Mouse (Mus musculus) limb, embryonic 12.5 days (tissue): ENCODE data around the gene Hsp90ab1. TPM values are rescaled to one million over a fixed set of nuclear protein-coding genes. Genes with fewer than 3 reads are reported as not detected.

ENCODE experiments used
- ATAC-seq: fragments of 200-750 bp; cut with Nextera tagmentation; 2 replicates; pipeline ENCODE4 v1.8.0; 2017; ENCODE audit warnings: low read depth, moderate TSS enrichment; ENCODE audit not compliant: insufficient number of reproducible peaks, insufficient read depth, low FRiP score, low TSS enrichment
- H3K27ac ChIP-seq: fragments of 300-500 bp; sonication (generic); 2 replicates; pipeline ENCODE4 v1.5.1; 2016; ENCODE audit warnings: mild to moderate bottlenecking, moderate library complexity
- H3K27me3 ChIP-seq: fragments of 300-500 bp; sonication (generic); 2 replicates; pipeline ENCODE4 v1.6.1; 2016; ENCODE audit warnings: mild to moderate bottlenecking, moderate library complexity
- H3K36me3 ChIP-seq: fragments of 300-500 bp; sonication (generic); 2 replicates; pipeline ENCODE4 v1.6.1; 2016; ENCODE audit warnings: mild to moderate bottlenecking, moderate library complexity
- H3K4me1 ChIP-seq: fragments of 300-500 bp; sonication (generic); replicated peaks from 2 replicates; pipeline ENCODE4 v1.6.1; 2016
- H3K4me2 ChIP-seq: fragments of 300-500 bp; sonication (generic); 2 replicates; pipeline ENCODE4 v1.6.1; 2016; ENCODE audit warnings: mild to moderate bottlenecking, moderate library complexity
- H3K4me3 ChIP-seq: fragments of 300-500 bp; sonication (generic); replicated peaks from 2 replicates; pipeline ENCODE4 v1.5.1; 2016; ENCODE audit warnings: mild to moderate bottlenecking
- H3K9ac ChIP-seq: fragments of 300-500 bp; sonication (generic); replicated peaks from 2 replicates; pipeline ENCODE4 v1.6.1; 2016; ENCODE audit warnings: mild to moderate bottlenecking, moderate library complexity
- H3K9me3 ChIP-seq: fragments of 300-500 bp; sonication (generic); 2 replicates; pipeline ENCODE4 v1.6.1; 2016; ENCODE audit warnings: mild to moderate bottlenecking, moderate library complexity
- WGBS: fragments of 180-500 bp; shearing (Covaris S2); methylation state at CpG from one replicate; pipeline ENCODE4 v1.1.7; 2016; 5-methylcytosine and 5-hydroxymethylcytosine counted together
- polyA plus RNA-seq: library from polyadenylated mRNA; unstranded; fragments of >200 nt; fragmentation: Nextera tagmentation; extraction: Ambion mirVana; gene quantifications from 2 replicates; pipeline ENCODE4 v1.2.1, GENCODE M21; 2016

The Hsp90ab1 gene
- polyA plus RNA-seq, result 1,474 and 1,563 TPM in 2 replicates

- H3K27ac ChIP-seq, result peak within 1 kb of the TSS; percentile 97
- H3K9me3 ChIP-seq, result no peaks in the 10 kb centered on the region
- peak within 1 kb of the TSS; percentile 99 for H3K9ac ChIP-seq
- H3K36me3 ChIP-seq, result peaks cover 37% of the 10 kb centered on the region
- peaks cover 26% of the 10 kb centered on the region for H3K4me1 ChIP-seq
- no peaks in the 10 kb centered on the region for H3K27me3 ChIP-seq
- peak; percentile 89 for ATAC-seq
- WGBS, result under 1% methylated on average over 41 of the region's 41 CpGs
- peak within 1 kb of the TSS; percentile 64 for H3K4me2 ChIP-seq
- peak within 1 kb of the TSS; percentile 95 for H3K4me3 ChIP-seq
Observed at GRCm38 (mm10) chr17:45573087-45573779, at the start of gene Hsp90ab1. Gene Hsp90ab1, minus strand, starts transcription at chr17:45573271.

GRCm38 (mm10) chr17:45619386-45620256 lies 46.5 kb upstream of the Hsp90ab1 start:
- H3K9me3 ChIP-seq, result no peaks in the 10 kb centered on the region
- WGBS, result 25% methylated on average over 20 of the region's 20 CpGs
- H3K9ac ChIP-seq, result peak overlapping the region; percentile 42; the same call in 1 of the 2 replicates
- no peaks in the 10 kb centered on the region for H3K27me3 ChIP-seq
- H3K4me2 ChIP-seq, result peak overlapping the region; percentile 54
- H3K4me3 ChIP-seq, result peak overlapping the region; percentile 26
- ATAC-seq, result no peak
- peak overlapping the region; percentile 41 for H3K27ac ChIP-seq
- H3K36me3 ChIP-seq, result no peaks in the 10 kb centered on the region
- peaks cover 9% of the 10 kb centered on the region for H3K4me1 ChIP-seq

- Histone ChIP-seq H3K4me2 (peak overlapping the region; percentile 54), H3K9me3 (no peaks in the 10 kb centered on the region), H3K27me3 (no peaks in the 10 kb centered on the region), H3K9ac (peak overlapping the region; percentile 42; the same call in 1 of the 2 replicates), H3K4me1 (peaks cover 9% of the 10 kb centered on the region), H3K4me3 (peak overlapping the region; percentile 26), H3K36me3 (no peaks in the 10 kb centered on the region), H3K27ac (peak overlapping the region; percentile 36)
- whole genome bisulfite sequencing, result 13% methylated on average over 8 of the region's 8 CpGs
- ATAC-seq, result no peak
Observed at GRCm38 (mm10) chr17:45618941-45619385, 45.9 kb upstream of the Hsp90ab1 start.

GRCm38 (mm10) chr17:45617655-45618054 lies 44.6 kb upstream of the Hsp90ab1 start:
- Histone ChIP-seq H3K4me3 (no peak overlapping the region), H3K27me3 (no peaks in the 10 kb centered on the region), H3K4me2 (no peak overlapping the region), H3K36me3 (no peaks in the 10 kb centered on the region), H3K9ac (no peak overlapping the region), H3K4me1 (peaks cover 9% of the 10 kb centered on the region), H3K27ac (no peak overlapping the region), H3K9me3 (no peaks in the 10 kb centered on the region)
- 89% methylated on average over 6 of the region's 6 CpGs for whole genome bisulfite sequencing
- ATAC-seq, result no peak

GRCm38 (mm10) chr17:45616679-45617078 lies 43.6 kb upstream of the Hsp90ab1 start:
- H3K9ac ChIP-seq, result no peak overlapping the region
- no peak for ATAC-seq
- H3K36me3 ChIP-seq, result no peaks in the 10 kb centered on the region
- no peak overlapping the region for H3K27ac ChIP-seq
- no peaks in the 10 kb centered on the region for H3K27me3 ChIP-seq
- WGBS, result 74% methylated on average over 3 of the region's 3 CpGs
- no peaks in the 10 kb centered on the region for H3K9me3 ChIP-seq
- no peak overlapping the region for H3K4me2 ChIP-seq
- H3K4me1 ChIP-seq, result peaks cover 13% of the 10 kb centered on the region
- no peak overlapping the region for H3K4me3 ChIP-seq

- 50% methylated on average over 4 of the region's 4 CpGs for WGBS
Observed at GRCm38 (mm10) chr17:45616046-45616650, 43.1 kb upstream of the Hsp90ab1 start.

GRCm38 (mm10) chr17:45612921-45613320 lies 39.9 kb upstream of the Hsp90ab1 start:
- Histone ChIP-seq H3K27me3 (no peaks in the 10 kb centered on the region), H3K9ac (no peak overlapping the region), H3K4me1 (peaks cover 4% of the 10 kb centered on the region; the same call in 1 of the 2 replicates), H3K4me3 (no peak overlapping the region), H3K9me3 (no peaks in the 10 kb centered on the region), H3K36me3 (no peaks in the 10 kb centered on the region), H3K27ac (no peak overlapping the region), H3K4me2 (no peak overlapping the region)
- no peak for ATAC-seq
- WGBS, result 88% methylated on average over 7 of the region's 7 CpGs

More at GRCm38 (mm10) chr17:45616046-45616650, 43.1 kb upstream of the Hsp90ab1 start:
- ATAC-seq, result no peak
- Histone ChIP-seq H3K4me3 (no peak overlapping the region), H3K27me3 (no peaks in the 10 kb centered on the region), H3K4me2 (no peak overlapping the region), H3K9me3 (no peaks in the 10 kb centered on the region), H3K27ac (no peak overlapping the region), H3K9ac (no peak overlapping the region), H3K36me3 (no peaks in the 10 kb centered on the region), H3K4me1 (peaks cover 13% of the 10 kb centered on the region)

GRCm38 (mm10) chr17:45612008-45612407 lies 38.9 kb upstream of the Hsp90ab1 start:
- no peak overlapping the region for H3K9ac ChIP-seq
- H3K4me1 ChIP-seq, result peaks cover 4% of the 10 kb centered on the region; the same call in 1 of the 2 replicates
- no peak overlapping the region for H3K4me2 ChIP-seq
- no peaks in the 10 kb centered on the region for H3K9me3 ChIP-seq
- no peaks in the 10 kb centered on the region for H3K27me3 ChIP-seq
- H3K4me3 ChIP-seq, result no peak overlapping the region
- no peak overlapping the region for H3K27ac ChIP-seq
- no peak for ATAC-seq
- no peaks in the 10 kb centered on the region for H3K36me3 ChIP-seq
- 75% methylated on average over 8 of the region's 8 CpGs for WGBS

GRCm38 (mm10) chr17:45610144-45610866 lies 37.2 kb upstream of the Hsp90ab1 start:
- Histone ChIP-seq H3K4me1 (peaks cover 4% of the 10 kb centered on the region; the same call in 1 of the 2 replicates), H3K4me2 (no peak overlapping the region), H3K9ac (no peak overlapping the region), H3K27ac (no peak overlapping the region), H3K9me3 (no peaks in the 10 kb centered on the region), H3K27me3 (no peaks in the 10 kb centered on the region), H3K4me3 (no peak overlapping the region), H3K36me3 (no peaks in the 10 kb centered on the region)
- WGBS, result 58% methylated on average over 5 of the region's 5 CpGs
- no peak for ATAC-seq

- Histone ChIP-seq H3K27ac (no peak overlapping the region), H3K4me3 (no peak overlapping the region), H3K36me3 (no peaks in the 10 kb centered on the region), H3K9ac (no peak overlapping the region), H3K27me3 (0 out of 2 replicates have a peak, but pooled peaks cover 1% of the 10 kb centered on the region), H3K9me3 (no peaks in the 10 kb centered on the region), H3K4me1 (peaks cover 4% of the 10 kb centered on the region; the same call in 1 of the 2 replicates), H3K4me2 (no peak overlapping the region)
- WGBS, result 91% methylated on average over 4 of the region's 4 CpGs
- no peak for ATAC-seq
Observed at GRCm38 (mm10) chr17:45608396-45608795, 35.3 kb upstream of the Hsp90ab1 start.
